Mouse (Mus musculus): Measurements from ENCODE around the gene Sec16a. TPM values are rescaled to one million over a fixed set of nuclear protein-coding genes. Genes with fewer than 3 reads are reported as not detected.

The Sec16a gene
- total RNA-seq (2021): 10 to 100 TPM; 26.3 to 36.5 TPM
- long read RNA-seq, experiment 1, full-length matches to known transcripts: 3 of 18 reads
- long read RNA-seq, experiment 1, partial matches to known transcripts: 13 of 18 reads
- long read RNA-seq, experiment 1, other reads (novel, unspliced or antisense): 2 of 18 reads
- long read RNA-seq, experiment 2, full-length matches to known transcripts: 1 of 17 reads
- long read RNA-seq, experiment 2, partial matches to known transcripts: 9 of 17 reads
- long read RNA-seq, experiment 2, other reads (novel, unspliced or antisense): 7 of 17 reads

- DNase-seq: peak; percentile 100
Observed at GRCm38 (mm10) chr2:26444946-26445665, at the start of gene Sec16a. Gene Sec16a, minus strand, starts transcription at chr2:26445216.

DNA sequence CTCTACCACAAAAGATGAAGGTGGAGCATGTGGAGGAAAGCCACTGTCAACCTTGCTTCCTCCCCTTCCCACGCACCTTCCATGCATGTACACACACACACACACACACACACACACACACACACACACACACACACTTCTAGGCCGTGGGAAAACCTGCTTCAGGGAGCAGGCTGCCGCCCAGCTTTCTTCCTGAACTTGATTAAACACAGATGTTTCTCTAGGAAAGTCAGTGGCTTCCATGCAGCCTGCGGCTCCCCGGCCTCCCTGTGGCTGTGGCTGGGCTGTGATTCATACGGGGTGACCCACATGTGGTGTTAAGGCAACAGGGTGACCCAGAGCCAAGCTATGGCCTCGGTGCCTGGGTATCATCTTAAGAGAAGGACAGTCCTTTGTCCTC is 49.4 kb upstream of the Sec16a start:
- no peak for DNase-seq

DNA sequence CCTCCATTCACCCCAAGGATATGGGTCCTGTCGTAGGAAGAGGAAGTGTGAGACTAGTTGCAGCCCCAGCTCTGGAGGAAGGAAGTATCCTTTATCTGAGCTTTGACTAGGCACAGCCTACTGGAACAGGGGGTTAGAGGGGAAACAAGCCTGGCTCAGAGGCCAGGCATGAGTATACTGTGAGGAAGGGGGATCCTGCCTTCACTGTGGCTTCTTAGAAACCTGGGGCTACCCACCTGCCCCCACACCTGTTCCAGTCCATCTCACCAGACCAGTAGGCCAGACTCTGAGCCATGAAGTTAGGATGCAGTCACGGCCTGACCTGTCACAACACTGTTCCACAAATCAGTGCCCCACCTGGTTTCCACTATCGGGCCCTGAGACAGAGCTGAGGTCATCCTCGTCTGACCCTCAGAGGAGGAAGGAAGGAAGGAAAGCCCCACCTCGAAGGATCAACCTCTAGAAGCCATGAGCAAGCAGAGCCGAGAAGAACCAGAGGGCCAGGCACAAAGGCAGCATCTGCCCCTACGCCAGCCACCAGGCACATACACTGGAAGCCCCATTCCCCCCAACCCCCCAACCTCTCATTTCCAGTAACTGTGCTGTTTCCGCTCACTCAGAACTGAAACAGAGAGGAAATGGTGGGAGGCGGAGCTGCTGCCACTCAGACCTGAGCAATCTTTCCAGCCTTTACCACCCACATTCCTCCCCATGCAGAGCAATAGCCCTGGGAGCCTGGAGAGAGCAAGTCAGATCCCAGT is 48.2 kb upstream of the Sec16a start:
- no peak for DNase-seq

DNA sequence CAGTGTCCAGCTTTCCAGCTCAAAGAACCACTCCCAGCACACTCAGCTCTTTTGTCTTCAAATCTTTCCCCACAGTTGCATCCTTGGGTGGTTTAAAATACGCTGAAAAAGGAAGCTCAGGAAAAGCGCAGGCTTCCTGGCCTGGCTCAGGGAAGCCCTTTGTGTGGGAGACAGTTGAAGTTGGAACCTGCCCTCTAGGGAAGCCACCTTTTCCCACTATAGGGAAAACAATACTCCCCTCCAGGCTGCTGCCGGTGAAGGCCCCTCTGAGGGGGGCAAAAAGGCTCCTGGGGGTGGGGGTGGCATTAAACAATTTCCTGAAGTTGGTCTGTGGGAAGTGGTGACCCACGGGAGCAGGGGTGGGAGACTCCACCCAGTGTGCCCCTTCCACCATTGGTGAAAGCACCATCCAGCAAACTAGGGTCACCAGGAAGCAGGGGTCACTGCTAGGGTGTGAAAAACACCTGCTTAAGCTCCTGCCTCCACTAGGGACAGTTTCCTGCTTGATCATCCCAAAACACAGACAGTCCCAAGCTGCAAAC is 45.8 kb upstream of the Sec16a start:
- DNase-seq: no peak

DNA sequence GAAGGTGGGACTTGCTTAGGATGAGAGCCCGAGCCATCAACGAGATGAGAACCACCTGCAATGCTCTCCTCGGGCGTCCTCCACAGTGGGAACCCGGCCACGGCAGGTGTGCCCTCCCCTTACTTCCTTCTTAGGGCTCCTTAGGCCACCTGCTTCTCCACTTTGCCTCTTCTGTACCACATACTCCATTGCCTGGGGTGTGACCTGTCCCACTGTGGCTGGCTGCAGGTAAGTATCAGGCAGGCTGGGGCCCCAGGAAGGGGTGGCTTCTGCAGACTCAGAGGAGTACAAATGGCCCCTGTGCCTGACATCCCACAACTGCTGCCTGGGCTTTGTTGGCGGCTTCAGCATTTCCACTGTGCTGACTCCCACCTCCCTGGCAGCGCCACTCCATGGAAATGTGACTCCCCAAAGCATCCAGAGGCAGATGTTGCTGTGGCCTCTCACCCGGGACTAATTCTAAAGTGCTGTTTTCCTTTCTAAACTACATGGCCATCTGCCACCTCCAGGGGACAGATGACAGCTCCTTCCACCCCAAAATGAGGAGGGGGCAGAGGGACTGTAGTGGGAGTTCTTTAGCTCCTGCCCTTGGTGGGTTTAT is 43.6 kb upstream of the Sec16a start:
- no peak for DNase-seq

- DNase-seq: peak; percentile 64
Observed at GRCm38 (mm10) chr2:26487322-26488021, 42.5 kb upstream of the Sec16a start.

GRCm38 (mm10) chr2:26486835-26487321 is 41.9 kb upstream of the Sec16a start:
- no peak for DNase-seq

GRCm38 (mm10) chr2:26486264-26486810 is 41.3 kb upstream of the Sec16a start:
- DNase-seq: no peak

DNA sequence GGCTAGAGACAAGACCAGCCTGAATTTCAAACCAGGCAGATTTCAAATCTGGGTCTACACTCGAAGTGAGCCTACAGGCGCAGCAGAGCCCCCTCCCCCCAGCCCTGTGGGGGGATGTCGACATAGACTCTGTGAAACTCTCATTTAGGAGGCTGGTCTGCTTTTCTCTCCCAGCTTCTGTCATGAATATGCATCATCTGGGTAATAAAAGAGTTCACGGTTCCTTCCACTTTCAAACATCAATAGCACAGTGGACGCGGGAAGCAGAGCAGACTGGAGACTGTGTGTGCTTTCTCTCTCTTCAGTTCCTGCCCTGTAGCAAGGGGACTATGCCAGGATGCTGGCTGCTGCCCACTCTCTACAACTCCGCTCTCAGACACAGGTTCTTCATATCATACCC is 40.7 kb upstream of the Sec16a start:
- no peak for DNase-seq

DNA sequence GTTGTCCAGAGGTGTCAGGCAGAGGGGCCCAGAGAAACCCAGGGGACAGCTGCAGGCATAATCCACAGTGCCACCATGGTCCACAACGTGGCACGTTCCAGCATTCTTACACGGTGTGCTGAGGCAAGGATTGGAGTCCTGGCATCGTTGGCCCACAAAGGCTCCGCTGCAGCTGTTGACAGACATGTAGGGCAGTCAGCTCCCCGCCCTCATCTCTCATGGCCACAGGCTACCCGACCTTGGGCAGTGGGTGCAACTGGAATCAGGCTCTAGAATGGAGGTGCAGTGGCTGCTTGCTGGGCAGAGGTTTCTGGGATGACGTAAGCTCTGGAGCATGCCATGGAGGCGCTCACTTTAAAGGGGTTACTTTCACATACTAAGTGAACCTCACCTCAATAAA is 40.3 kb upstream of the Sec16a start:
- DNase-seq: no peak

DNA sequence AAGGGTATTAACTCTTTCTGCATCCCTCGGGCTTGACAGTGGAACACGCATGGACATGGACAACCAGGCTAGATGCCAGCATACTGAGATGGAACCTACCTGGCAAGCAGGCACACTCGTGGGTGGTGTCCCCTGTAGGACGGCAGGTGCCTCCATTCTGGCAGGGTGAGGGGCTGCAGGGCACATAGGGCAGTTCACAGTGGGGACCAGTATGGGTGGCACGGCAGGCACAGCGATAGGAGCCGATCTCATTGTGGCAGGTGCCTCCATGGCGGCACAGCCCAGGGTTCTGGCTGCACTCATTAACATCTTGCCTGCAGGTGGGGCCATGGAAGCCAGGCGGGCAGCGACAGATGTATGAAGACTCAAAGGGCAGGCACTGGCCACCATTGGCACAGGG is 39.2 kb upstream of the Sec16a start:
- DNase-seq: no peak

GRCm38 (mm10) chr2:26483230-26483869 is 38.3 kb upstream of the Sec16a start:
- no peak for DNase-seq

DNA sequence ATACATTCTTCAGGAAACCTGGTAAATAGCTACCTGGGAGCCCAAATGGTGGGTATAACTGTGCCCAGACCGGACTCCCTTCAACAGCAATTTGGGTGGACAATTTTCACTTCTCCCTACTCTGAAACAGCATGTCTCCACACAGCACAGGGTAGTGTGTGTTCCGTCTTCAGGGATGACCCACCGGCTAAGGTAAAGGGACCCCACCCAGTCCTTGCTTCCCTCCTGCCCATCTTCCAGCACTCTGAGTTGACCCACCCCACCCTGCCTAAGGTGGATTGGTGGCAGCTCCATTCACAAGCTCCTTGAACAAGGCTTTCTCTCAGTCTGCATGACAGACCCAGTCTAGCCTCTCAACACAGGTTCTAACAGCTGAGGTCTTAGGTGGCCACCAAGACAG is 37.8 kb upstream of the Sec16a start:
- DNase-seq: no peak

DNA sequence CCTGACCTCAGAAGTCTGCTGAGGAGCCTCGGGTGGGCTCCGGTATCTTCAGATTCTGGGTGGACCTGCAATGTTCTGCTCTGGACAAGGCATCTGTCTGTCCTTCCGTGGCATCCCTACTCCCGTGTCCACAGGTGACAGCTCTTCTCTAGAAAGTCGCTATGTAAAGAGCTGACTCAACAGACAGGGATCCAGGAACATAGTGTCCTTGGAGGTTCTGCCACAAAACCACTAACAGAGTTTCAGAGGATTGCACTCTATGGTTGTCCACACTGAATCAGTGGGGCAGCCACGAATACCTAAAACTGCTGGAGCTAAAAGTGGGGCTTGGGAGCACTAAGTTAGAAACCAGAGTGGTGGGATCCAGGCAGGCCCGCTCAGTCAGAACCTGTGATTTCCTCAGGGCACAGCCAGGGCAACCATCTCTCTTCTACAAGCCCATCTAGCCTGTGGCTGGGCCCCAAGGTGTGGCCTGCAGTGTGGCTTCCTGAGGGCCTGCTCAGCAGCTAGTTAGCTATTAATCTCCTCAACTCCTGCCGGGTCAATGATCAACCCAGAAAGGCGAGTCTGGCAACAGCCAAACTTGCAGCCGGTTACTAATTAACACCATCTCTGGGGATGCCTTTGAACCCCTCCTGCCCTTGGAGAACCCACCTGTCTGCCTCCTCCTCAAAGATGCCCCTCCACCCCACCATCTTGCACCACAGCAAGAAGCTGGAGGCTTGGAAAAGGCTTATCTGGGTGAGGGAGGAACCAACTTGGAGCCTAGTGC is 36.9 kb upstream of the Sec16a start:
- no peak for DNase-seq

- no peak for DNase-seq
Observed at GRCm38 (mm10) chr2:26480911-26481310, 35.9 kb upstream of the Sec16a start.

DNA sequence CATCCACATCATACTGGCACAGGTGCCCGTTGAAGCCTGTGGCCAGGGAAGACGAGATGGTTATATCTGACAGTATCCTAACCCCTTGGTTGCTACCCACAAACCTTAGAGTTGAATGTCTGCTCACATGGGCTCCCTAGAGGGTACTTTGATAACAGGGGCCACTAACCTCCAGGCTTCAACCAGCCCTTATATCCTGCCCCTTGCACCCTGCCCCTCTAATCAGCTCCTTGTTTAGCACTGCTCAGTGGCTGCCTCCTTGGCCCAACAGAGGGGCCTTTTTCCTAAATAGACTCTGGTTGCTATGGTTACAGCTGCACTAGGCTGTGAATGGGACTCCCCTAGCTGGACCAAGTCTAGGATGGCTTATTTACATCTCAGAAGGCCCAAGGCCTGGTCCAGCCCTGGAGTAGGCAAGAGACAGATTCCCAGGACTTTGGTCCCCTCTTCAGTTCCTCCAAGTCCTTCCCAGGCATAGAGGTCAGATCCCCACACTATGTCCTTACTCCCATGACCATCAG is 33.7 kb upstream of the Sec16a start:
- no peak for DNase-seq

- no peak for DNase-seq
Observed at GRCm38 (mm10) chr2:26477911-26478310, 32.9 kb upstream of the Sec16a start.

DNA sequence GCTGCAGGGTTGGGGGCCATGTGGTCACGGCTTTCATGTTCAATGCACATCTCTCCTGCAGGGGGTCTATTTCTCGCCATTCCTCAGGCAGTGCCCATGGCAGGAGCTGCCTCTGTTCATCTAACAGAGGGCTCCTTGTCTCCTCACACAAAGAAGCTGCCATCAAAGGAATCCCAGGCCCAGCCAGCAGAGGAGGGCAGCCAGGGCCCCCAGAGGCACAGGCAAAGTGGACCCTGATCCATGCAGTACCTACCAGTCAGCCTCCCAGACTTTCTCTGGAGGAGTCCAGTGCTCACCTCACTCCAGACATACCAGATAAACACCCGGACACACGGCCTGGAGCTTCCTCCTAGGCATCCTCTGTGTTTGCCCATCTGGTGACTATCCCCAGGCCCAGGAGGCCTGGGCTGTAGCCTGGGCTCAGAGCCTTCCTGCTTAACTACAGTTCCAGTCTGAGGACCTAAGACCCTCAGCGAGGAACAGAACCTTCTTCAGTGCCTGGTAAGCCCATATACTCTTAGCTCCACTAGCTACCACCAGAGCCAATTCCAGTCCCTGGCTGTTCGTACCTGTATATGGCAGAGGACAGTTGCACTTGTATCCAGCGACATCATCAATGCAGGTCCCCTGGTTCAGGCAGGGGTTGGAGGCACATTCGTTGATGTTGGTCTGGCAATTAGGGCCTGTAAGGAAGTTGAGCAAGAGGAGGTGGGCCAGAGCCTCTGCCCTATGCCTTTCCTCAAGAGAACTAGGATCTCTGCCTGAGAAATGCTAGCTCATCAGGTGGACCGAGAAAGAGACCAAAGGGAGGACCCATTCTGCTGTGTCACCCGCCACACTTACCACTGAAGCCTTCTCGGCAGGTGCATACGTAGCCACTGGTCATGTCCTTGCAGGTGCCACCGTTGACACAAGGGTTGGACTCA is 30.8 kb upstream of the Sec16a start:
- no peak for DNase-seq

All from gastrocnemius, postnatal 10 days (tissue).